Mouse (Mus musculus) spleen, adult 18-20 months (tissue): ENCODE results near the gene Hbb-bt.
"Not testable (repeated sequence)": the region's sequence is repeated elsewhere in the genome, so short reads cannot be mapped to it uniquely, and the experiment has no call there.

Experiments
- DNase-seq, 2 experiments: peaks; one replicate each; pipeline ENCODE4 v3.0.0; 2022; ENCODE audit warnings: mixed read lengths in 2 of 2

Gene Hbb-bt

GRCm38 (mm10) chr7:103808120-103808519, 5.7 kb downstream of the Hbb-bt start:
- DNase-seq = not testable (repeated sequence)

GRCm38 (mm10) chr7:103806856-103807255, 6.9 kb downstream of the Hbb-bt start:
- no peak for DNase-seq

- no peak for DNase-seq
These were observed 21.0 kb downstream of the Hbb-bt start for GRCm38 (mm10) chr7:103792669-103793388.

- no peak for DNase-seq
These were observed 22.1 kb downstream of the Hbb-bt start, which contains the start of gene Olfr67 for GRCm38 (mm10) chr7:103791721-103792120. Gene Olfr67 (minus strand): TSS chr7:103791821.

- no peak for DNase-seq
These were observed 34.2 kb downstream of the Hbb-bt start, which contains the start of gene Olfr68 for GRCm38 (mm10) chr7:103779598-103779997. Gene Olfr68 (minus strand): TSS chr7:103779698.

- DNase-seq = not testable (repeated sequence)
These were observed 36.1 kb downstream of the Hbb-bt start for GRCm38 (mm10) chr7:103777652-103778051.

GRCm38 (mm10) chr7:103771494-103771893, 42.3 kb downstream of the Hbb-bt start, which contains the start of gene Olfr69:
Gene Olfr69 (minus strand): TSS chr7:103771594.
- no peak for DNase-seq

GRCm38 (mm10) chr7:103767687-103768086, 46.1 kb downstream of the Hbb-bt start:
- not testable (repeated sequence) for DNase-seq
